Mouse (Mus musculus): ENCODE results near the gene Eef1a1.

GRCm38 (mm10) chr9:78506002-78506721 is 17.2 kb upstream of the Eef1a1 start:
- no peak for TF ChIP-seq CTCF (IDR thresholded peaks at IDR 0.05; ENCODE audit: low read depth)
- TF ChIP-seq EP300 (IDR thresholded peaks at IDR 0.05; ENCODE audit: low read depth): peak; percentile 71
